Comparison of ENCODE assay signal across 8 mouse cellular contexts in the genomic region with DNA sequence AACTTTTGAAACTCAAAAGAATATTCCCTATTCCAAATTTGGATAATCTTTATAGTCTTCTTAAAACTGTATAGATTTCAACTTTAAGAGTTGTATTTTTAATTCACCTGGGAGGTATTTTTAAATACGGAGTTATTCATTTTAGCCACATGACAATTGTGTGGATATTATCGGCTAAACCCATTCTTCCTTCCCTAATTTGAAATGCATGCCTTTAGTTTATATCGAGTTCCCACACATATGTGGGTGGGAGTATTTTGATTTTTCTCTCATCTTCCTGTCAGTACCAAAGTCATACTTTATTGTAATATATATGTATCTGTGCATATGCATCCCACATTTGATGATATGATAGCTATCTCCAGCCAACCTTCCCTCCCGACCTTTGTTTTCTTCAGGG. TPM values are rescaled to one million over a fixed set of nuclear protein-coding genes. Genes with fewer than 3 reads are reported as not detected.
A peak's percentile ranks its signal among the peaks of the same experiment; 100 is the strongest.
DNase-seq lines count a peak whose midpoint lies in the region; ATAC-seq lines count a peak whose summit lies in the region.

Fth1 (plus strand) TSS at position 341 of the 400 bp plus-strand sequence.

- H3K9ac ChIP-seq in hindbrain, embryonic 16.5 days (ENCODE audit: low read depth, low read length) = no peak within 1 kb of the TSS

- H3K4me1 ChIP-seq in hindbrain, embryonic 16.5 days (ENCODE audit: control insufficient read depth, insufficient read depth, low read depth, low read length) = peaks cover 15% of the 10 kb centered on the region

- 94% methylated on average over 4 of the region's 4 CpGs for WGBS in hindbrain, embryonic 16.5 days
- 33% methylated on average over 4 of the region's 4 CpGs for WGBS in macrophage (ENCODE audit: missing documents)

- no peaks in the 10 kb centered on the region for H3K9me3 ChIP-seq in hindbrain, embryonic 16.5 days (ENCODE audit: control insufficient read depth, low read length)

- no peak within 1 kb of the TSS for H3K4me2 ChIP-seq in hindbrain, embryonic 16.5 days (ENCODE audit: low read length)

- no peak for DNase-seq in frontal cortex, adult 2 months (ENCODE audit: extremely low spot score in 1 of 2, low spot score in 1 of 2)
- no peak for DNase-seq in frontal cortex, postnatal 14 days (ENCODE audit: low spot score in 2 of 2)
- no peak for DNase-seq in adrenal gland, adult 2 months
- DNase-seq in gastrocnemius, adult 18-20 months (ENCODE audit: low spot score) = no peak
- no peak for DNase-seq in cerebellum, postnatal 10 days
- no peak for DNase-seq in cerebellum, adult 9-10 months

- H3K79me2 ChIP-seq in macrophage (ENCODE audit: inconsistent target) = peaks cover 78% of the 10 kb centered on the region

- H3K27ac ChIP-seq in hindbrain, embryonic 16.5 days (ENCODE audit: low read depth, low read length) = no peak within 1 kb of the TSS
- H3K27ac ChIP-seq in macrophage = peak within 1 kb of the TSS; percentile 99

- no peak within 1 kb of the TSS for H3K4me3 ChIP-seq in hindbrain, embryonic 16.5 days (ENCODE audit: low read length)
- peak within 1 kb of the TSS; percentile 57; the same call in 1 of the 2 replicates for H3K4me3 ChIP-seq in macrophage (ENCODE audit: inconsistent target)

- H3K27me3 ChIP-seq in hindbrain, embryonic 16.5 days (replicated peaks; ENCODE audit: control insufficient read depth, insufficient read depth, low read length) = no peaks in the 10 kb centered on the region

- H3K36me3 ChIP-seq in hindbrain, embryonic 16.5 days (ENCODE audit: control insufficient read depth, insufficient read depth, low read length) = peaks cover 6% of the 10 kb centered on the region; the same call in 1 of the 2 replicates
- 0 out of 2 replicates have a peak, but pooled peaks cover 5% of the 10 kb centered on the region for H3K36me3 ChIP-seq in macrophage (ENCODE audit: inconsistent target)

- ATAC-seq in hindbrain, embryonic 16.5 days = no peak

RNA-seq across cellular contexts. Expression of gene Fth1, which starts in this region (rescaled TPM):
- polyA plus RNA-seq in frontal cortex, adult 2 months (2012; rRNA removed) = 3,721 and 5,002 TPM in 2 replicates
- total RNA-seq in adrenal gland, adult 2 months (2021) = 1,000 to 10,000 TPM; 3,718 to 3,915 TPM
- 39,639 and 47,224 TPM in 2 replicates for polyA plus RNA-seq in adrenal gland, adult 2 months (2012; rRNA removed)
- total RNA-seq in gastrocnemius, adult 18-20 months (2021) = 1,000 to 10,000 TPM; 2,098 to 2,234 TPM
- 1,751 and 1,961 TPM in 2 replicates for polyA plus RNA-seq in hindbrain, embryonic 16.5 days (2015; fragmentation: Nextera tagmentation; extraction: Ambion mirVana)
- total RNA-seq in macrophage (2018; cell fraction: chromatin; rRNA removed) = 1,000 to 10,000 TPM in 25 of 26 experiments, 100 to 1,000 TPM in 1; 839 to 4,643 (median 2,612) TPM
- over 10,000 TPM; 27,371 to 77,320 (median 43,339) TPM for total RNA-seq in macrophage (2018; cell fraction: cytosol; rRNA removed)
- over 10,000 TPM in 4 of 26 experiments, 1,000 to 10,000 TPM in 22; 2,155 to 11,196 (median 6,502) TPM for total RNA-seq in macrophage (2018; cell fraction: nucleus; rRNA removed)
- polyA plus RNA-seq in macrophage (2018) = 25,011 to 42,260 TPM (median 38,400 TPM) in 3 replicates
